Mouse (Mus musculus) ES-Bruce4 (cell line): Measurements from ENCODE around the gene Disp2. TPM values are rescaled to one million over a fixed set of nuclear protein-coding genes. Genes with fewer than 3 reads are reported as not detected.

Experiments used
- H3K27ac ChIP-seq: 2 replicates; pipeline ENCODE4 v1.5.1; 2012; ENCODE audit warnings: low read length, inconsistent platforms; ENCODE audit not compliant: insufficient read depth
- H3K27me3 ChIP-seq: 2 replicates; pipeline ENCODE4 v1.6.1; 2012; ENCODE audit warnings: mild to moderate bottlenecking, low read length, inconsistent platforms; ENCODE audit not compliant: control insufficient read depth, poor library complexity, insufficient read depth, severe bottlenecking
- H3K36me3 ChIP-seq: 2 replicates; pipeline ENCODE4 v1.6.1; 2012; ENCODE audit warnings: inconsistent platforms, mild to moderate bottlenecking, low read length, moderate library complexity; ENCODE audit not compliant: control insufficient read depth, poor library complexity, insufficient read depth, severe bottlenecking
- H3K4me1 ChIP-seq: one replicate; pipeline ENCODE4 v1.8.1; 2011; ENCODE audit warnings: low read length; ENCODE audit not compliant: control insufficient read depth, insufficient read depth
- H3K4me3 ChIP-seq: 2 replicates; pipeline ENCODE4 v1.5.1; 2011; ENCODE audit warnings: low read depth, mild to moderate bottlenecking, low read length
- H3K9ac ChIP-seq: 2 replicates; pipeline ENCODE4 v1.6.1; 2012; ENCODE audit warnings: low read depth, mild to moderate bottlenecking, inconsistent platforms; ENCODE audit not compliant: poor library complexity, severe bottlenecking
- H3K9me3 ChIP-seq: replicated peaks from 2 replicates; pipeline ENCODE4 v1.6.1; 2012; ENCODE audit warnings: mild to moderate bottlenecking, low read length, inconsistent platforms; ENCODE audit not compliant: control insufficient read depth, poor library complexity, insufficient read depth, severe bottlenecking
- CTCF ChIP-seq: IDR thresholded peaks from one replicate; pipeline ENCODE4 v1.8.1; 2011; ENCODE audit warnings: low read depth, low read length
- EP300 ChIP-seq: IDR thresholded peaks from 2 replicates; pipeline ENCODE4 v1.6.1; 2011; ENCODE audit warnings: low read depth, low read length; ENCODE audit not compliant: insufficient read depth
- POLR2A ChIP-seq: IDR thresholded peaks from one replicate; pipeline ENCODE4 v1.8.1; 2011; ENCODE audit warnings: low read length; ENCODE audit not compliant: insufficient read depth
- polyA plus RNA-seq: library from polyadenylated mRNA; stranded (reverse); fragments of >200 nt; gene quantifications from 2 replicates; pipeline ENCODE4 v1.2.4, GENCODE M21; 2011; ENCODE audit warnings: low read depth; ENCODE audit not compliant: missing spikeins, insufficient read depth, insufficient read length

Disp2 gene
- not detected in 2 replicates for polyA plus RNA-seq

GRCm38 (mm10) chr2:118779504-118780480 is at the start of gene Disp2:
Gene Disp2 (plus strand): TSS chr2:118779719.
- TF ChIP-seq POLR2A = peak; percentile 71
- 0 out of 2 replicates have a peak, but pooled peaks have one; percentile 9 for TF ChIP-seq EP300
- TF ChIP-seq CTCF = no peak
- H3K27ac ChIP-seq = no peak within 1 kb of the TSS
- peaks cover 2% of the 10 kb centered on the region for H3K4me1 ChIP-seq
- 0 out of 2 replicates have a peak within 1 kb of the TSS, but pooled peaks have one; percentile 25 for H3K9ac ChIP-seq
- peak within 1 kb of the TSS; percentile 14; the same call in 1 of the 2 replicates for H3K4me3 ChIP-seq
- H3K9me3 ChIP-seq = no peaks in the 10 kb centered on the region
- H3K36me3 ChIP-seq = no peaks in the 10 kb centered on the region
- no peaks in the 10 kb centered on the region for H3K27me3 ChIP-seq

- H3K36me3 ChIP-seq = no peaks in the 10 kb centered on the region
- H3K27me3 ChIP-seq = no peaks in the 10 kb centered on the region
- TF ChIP-seq CTCF (no peak), EP300 (no peak), POLR2A (no peak)
- H3K4me1 ChIP-seq = no peaks in the 10 kb centered on the region
- H3K9me3 ChIP-seq = no peaks in the 10 kb centered on the region
- H3K27ac ChIP-seq = no peak overlapping the region
- no peak overlapping the region for H3K4me3 ChIP-seq
- no peak overlapping the region for H3K9ac ChIP-seq
Observed at GRCm38 (mm10) chr2:118729816-118730621, 49.5 kb upstream of the Disp2 start.

- no peaks in the 10 kb centered on the region for H3K27me3 ChIP-seq
- no peak overlapping the region for H3K27ac ChIP-seq
- no peak overlapping the region for H3K9ac ChIP-seq
- no peaks in the 10 kb centered on the region for H3K36me3 ChIP-seq
- no peak overlapping the region for H3K4me3 ChIP-seq
- TF ChIP-seq EP300 = no peak
- TF ChIP-seq CTCF = peak; percentile 61
- no peak for TF ChIP-seq POLR2A
- no peaks in the 10 kb centered on the region for H3K9me3 ChIP-seq
- H3K4me1 ChIP-seq = no peaks in the 10 kb centered on the region
Observed at GRCm38 (mm10) chr2:118730622-118730915, 49.0 kb upstream of the Disp2 start.

GRCm38 (mm10) chr2:118731981-118732380 is 47.5 kb upstream of the Disp2 start:
- Histone ChIP-seq H3K27ac (no peak overlapping the region), H3K4me1 (no peaks in the 10 kb centered on the region), H3K27me3 (no peaks in the 10 kb centered on the region), H3K4me3 (no peak overlapping the region), H3K36me3 (no peaks in the 10 kb centered on the region), H3K9me3 (no peaks in the 10 kb centered on the region), H3K9ac (no peak overlapping the region)
- no peak for TF ChIP-seq EP300
- TF ChIP-seq CTCF = no peak
- TF ChIP-seq POLR2A = no peak

DNA sequence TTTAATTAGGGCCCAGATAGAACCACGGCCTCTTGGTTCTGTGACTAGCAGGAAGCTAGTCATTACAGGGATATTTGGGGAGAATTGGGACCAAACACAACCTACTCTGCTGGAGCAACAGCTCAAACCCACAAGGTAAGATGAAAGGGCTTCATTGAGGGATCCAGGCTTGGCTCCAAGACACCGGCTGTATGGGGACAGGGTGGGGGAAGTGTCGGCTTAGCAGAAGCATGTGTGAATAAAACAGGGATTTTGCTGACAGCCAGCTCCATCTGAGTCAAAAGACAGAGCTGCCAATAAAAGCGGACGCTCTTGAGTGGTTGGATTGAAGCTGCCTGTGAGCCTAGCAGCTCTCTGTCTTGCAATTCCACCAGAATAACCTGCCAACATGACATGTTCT is 46.2 kb upstream of the Disp2 start:
- no peaks in the 10 kb centered on the region for H3K4me1 ChIP-seq
- H3K4me3 ChIP-seq = no peak overlapping the region
- H3K9ac ChIP-seq = no peak overlapping the region
- H3K9me3 ChIP-seq = no peaks in the 10 kb centered on the region
- H3K36me3 ChIP-seq = no peaks in the 10 kb centered on the region
- TF ChIP-seq POLR2A = no peak
- H3K27me3 ChIP-seq = no peaks in the 10 kb centered on the region
- H3K27ac ChIP-seq = no peak overlapping the region

GRCm38 (mm10) chr2:118740341-118740740 is 39.2 kb upstream of the Disp2 start:
- no peak overlapping the region for H3K9ac ChIP-seq
- no peaks in the 10 kb centered on the region for H3K4me1 ChIP-seq
- H3K4me3 ChIP-seq = no peak overlapping the region
- no peak for TF ChIP-seq CTCF
- no peak overlapping the region for H3K27ac ChIP-seq
- no peaks in the 10 kb centered on the region for H3K9me3 ChIP-seq
- no peaks in the 10 kb centered on the region for H3K36me3 ChIP-seq
- H3K27me3 ChIP-seq = peaks cover 6% of the 10 kb centered on the region; the same call in 1 of the 2 replicates
